Mouse (Mus musculus): ENCODE measurements at regions not wholly inside any gene's neighbourhood (a gene's known extent, or its start where the extent isn't known, plus 50 kb on each side); places are given as distances from the start of the nearest gene placed in this dataset.

- no peak for DNase-seq (ENCODE audit: low spot score)
These were observed 428.7 kb upstream of the Ubash3b start for GRCm38 (mm10) chr9:41590164-41590563.

- DNase-seq (ENCODE audit: low spot score) = no peak
These were observed 427.2 kb upstream of the Ubash3b start for GRCm38 (mm10) chr9:41588466-41589425.

- DNase-seq (ENCODE audit: low spot score) = no peak
These were observed 426.3 kb upstream of the Ubash3b start for GRCm38 (mm10) chr9:41587762-41588161.

- no peak for DNase-seq (ENCODE audit: low spot score)
These were observed 425.6 kb upstream of the Ubash3b start for GRCm38 (mm10) chr9:41586966-41587570.

- DNase-seq (ENCODE audit: low spot score) = no peak
These were observed 424.8 kb upstream of the Ubash3b start for GRCm38 (mm10) chr9:41586291-41586690.

GRCm38 (mm10) chr9:41585771-41586170 is 424.3 kb upstream of the Ubash3b start:
- no peak for DNase-seq (ENCODE audit: low spot score)

- no peak for DNase-seq (ENCODE audit: low spot score)
These were observed 423.5 kb upstream of the Ubash3b start for GRCm38 (mm10) chr9:41585012-41585411.

GRCm38 (mm10) chr9:41583711-41584329 is 422.3 kb upstream of the Ubash3b start:
- DNase-seq (ENCODE audit: low spot score) = no peak

- DNase-seq (ENCODE audit: low spot score) = no peak
These were observed 421.8 kb upstream of the Ubash3b start for GRCm38 (mm10) chr9:41583276-41583675.

GRCm38 (mm10) chr9:41582711-41583236 is 421.3 kb upstream of the Ubash3b start:
- DNase-seq (ENCODE audit: low spot score) = no peak

- DNase-seq (ENCODE audit: low spot score) = no peak
These were observed 420.7 kb upstream of the Ubash3b start for GRCm38 (mm10) chr9:41582171-41582570.

- no peak for DNase-seq (ENCODE audit: low spot score)
These were observed 420.2 kb upstream of the Ubash3b start for GRCm38 (mm10) chr9:41581741-41582140.

GRCm38 (mm10) chr9:41581152-41581551 is 419.7 kb upstream of the Ubash3b start:
- peak; percentile 23 for DNase-seq (ENCODE audit: low spot score)

- DNase-seq (ENCODE audit: low spot score) = peak; percentile 61
These were observed 419.1 kb upstream of the Ubash3b start for GRCm38 (mm10) chr9:41580611-41581041.

- no peak for DNase-seq (ENCODE audit: low spot score)
These were observed 418.6 kb upstream of the Ubash3b start for GRCm38 (mm10) chr9:41580067-41580466.

- peak; percentile 62 for DNase-seq (ENCODE audit: low spot score)
These were observed 417.9 kb upstream of the Ubash3b start for GRCm38 (mm10) chr9:41579107-41580014.

- DNase-seq (ENCODE audit: low spot score) = no peak
These were observed 417.0 kb upstream of the Ubash3b start for GRCm38 (mm10) chr9:41578221-41579106.

GRCm38 (mm10) chr9:41577760-41578159 is 416.3 kb upstream of the Ubash3b start:
- no peak for DNase-seq (ENCODE audit: low spot score)

GRCm38 (mm10) chr9:41575826-41576225 is 414.3 kb upstream of the Ubash3b start:
- peak; percentile 22 for DNase-seq (ENCODE audit: low spot score)

GRCm38 (mm10) chr9:41570262-41570661 is 408.8 kb upstream of the Ubash3b start:
- DNase-seq (ENCODE audit: low spot score) = no peak

Data from testis, postnatal 14 days (tissue).